Mouse (Mus musculus) G1E (cell line): Measurements from ENCODE around the gene Hoxd8.

ENCODE experiments used
- CTCF ChIP-seq: IDR thresholded peaks from 2 replicates; pipeline ENCODE4 v1.5.1; 2012; ENCODE audit warnings: low read depth, low read length, inconsistent platforms, mixed read lengths
- GATA1 ChIP-seq: IDR thresholded peaks from 2 replicates; pipeline ENCODE4 v1.6.1; 2012; ENCODE audit warnings: borderline replicate concordance, low read length, inconsistent platforms, mixed read lengths
- GATA2 ChIP-seq: IDR thresholded peaks from 2 replicates; pipeline ENCODE4 v1.6.1; 2012; ENCODE audit warnings: low read depth, low read length, inconsistent platforms, borderline replicate concordance
- TAL1 ChIP-seq: conservative IDR thresholded peaks from 2 replicates; pipeline ENCODE4 v1.6.1; 2012; ENCODE audit warnings: low read depth, low read length, inconsistent platforms, mixed read lengths

DNA sequence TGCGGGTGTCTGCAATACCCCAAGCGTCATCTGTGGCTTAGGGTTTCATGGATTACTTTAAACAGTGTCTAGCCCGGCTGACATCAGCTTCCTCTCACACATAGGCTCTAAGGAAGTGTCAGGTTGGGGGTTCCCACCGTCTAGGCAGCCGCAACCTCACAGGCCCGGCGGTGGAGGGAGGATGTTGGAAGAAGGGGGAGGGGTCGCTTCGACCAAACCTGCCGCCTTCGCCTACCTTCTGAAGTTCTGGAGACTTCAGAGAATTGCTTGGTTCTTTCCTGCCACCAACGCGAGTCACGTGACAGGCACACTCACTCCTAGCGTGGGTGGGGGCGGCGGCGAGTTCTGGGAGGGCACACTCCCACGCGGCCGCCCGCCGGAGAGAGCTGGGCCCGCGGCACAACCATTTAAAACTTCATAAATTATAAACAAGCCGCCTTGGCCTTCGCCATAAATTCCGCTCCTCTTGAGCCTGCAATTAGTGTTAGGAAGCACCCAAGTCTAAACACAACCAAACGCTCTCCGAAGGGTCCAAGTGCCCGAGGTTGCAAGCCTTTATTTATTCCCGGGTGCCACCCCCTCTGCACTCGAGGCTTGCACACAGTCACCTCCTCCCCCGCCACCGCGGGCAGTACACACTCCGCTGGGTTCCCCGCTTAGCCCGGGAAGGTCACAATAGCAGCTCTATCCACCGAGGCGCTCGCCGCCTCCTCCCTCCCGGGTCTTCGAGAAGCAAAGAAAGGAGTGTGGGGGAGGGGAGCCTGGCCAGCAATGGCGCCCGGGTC is 45.1 kb downstream of the Hoxd8 start:
- TF ChIP-seq CTCF (no peak), GATA1 (no peak), TAL1 (no peak), GATA2 (no peak)
